Mouse (Mus musculus) forebrain, embryonic 13.5 days (tissue): ENCODE results near the gene Slc24a4. TPM values are rescaled to one million over a fixed set of nuclear protein-coding genes. Genes with fewer than 3 reads are reported as not detected.

Source experiments
- ATAC-seq: fragments of 200-750 bp; cut with Nextera tagmentation; 2 replicates; pipeline ENCODE4 v1.8.0; 2017
- H3K27ac ChIP-seq: fragments of 300-500 bp; sonication (generic); 2 replicates; pipeline ENCODE4 v1.5.1; 2015; ENCODE audit warnings: inconsistent platforms, mild to moderate bottlenecking, moderate library complexity
- H3K27me3 ChIP-seq: fragments of 300-500 bp; sonication (generic); 2 replicates; pipeline ENCODE4 v1.6.1; 2015; ENCODE audit warnings: mild to moderate bottlenecking, inconsistent platforms
- H3K36me3 ChIP-seq: fragments of 300-500 bp; sonication (generic); 2 replicates; pipeline ENCODE4 v1.6.1; 2015; ENCODE audit warnings: mild to moderate bottlenecking, inconsistent platforms; ENCODE audit not compliant: poor library complexity, severe bottlenecking
- H3K4me1 ChIP-seq: fragments of 300-500 bp; sonication (generic); 2 replicates; pipeline ENCODE4 v1.6.1; 2015; ENCODE audit warnings: inconsistent platforms
- H3K4me2 ChIP-seq: fragments of 300-500 bp; sonication (generic); 2 replicates; pipeline ENCODE4 v1.6.1; 2015; ENCODE audit warnings: inconsistent platforms, mild to moderate bottlenecking, moderate library complexity
- H3K4me3 ChIP-seq: fragments of 300-500 bp; sonication (generic); 2 replicates; pipeline ENCODE4 v1.5.1; 2015; ENCODE audit warnings: mild to moderate bottlenecking, inconsistent platforms
- H3K9ac ChIP-seq: fragments of 300-500 bp; sonication (generic); 2 replicates; pipeline ENCODE4 v1.6.1; 2015; ENCODE audit warnings: mild to moderate bottlenecking, inconsistent platforms
- H3K9me3 ChIP-seq: fragments of 300-500 bp; sonication (generic); replicated peaks from 2 replicates; pipeline ENCODE4 v1.6.1; 2016; ENCODE audit warnings: inconsistent platforms
- WGBS: fragments of 180-500 bp; shearing (Covaris S2); methylation state at CpG from one replicate; pipeline ENCODE4 v1.1.7; 2015; 5-methylcytosine and 5-hydroxymethylcytosine counted together
- polyA plus RNA-seq: library from polyadenylated mRNA; unstranded; fragments of >200 nt; fragmentation: Nextera tagmentation; extraction: Ambion mirVana; gene quantifications from 2 replicates; pipeline ENCODE4 v1.2.1, GENCODE M21; 2015

Slc24a4 gene
- polyA plus RNA-seq, 1 experiment from 2014 or later, result 0.32 TPM

GRCm38 (mm10) chr12:102172746-102173145, 44.2 kb downstream of the Slc24a4 start:
- Histone ChIP-seq H3K4me1 (no peaks in the 10 kb centered on the region), H3K27me3 (no peaks in the 10 kb centered on the region), H3K9ac (no peak overlapping the region), H3K4me3 (no peak overlapping the region), H3K9me3 (no peaks in the 10 kb centered on the region; the same call in 1 of the 2 replicates), H3K27ac (no peak overlapping the region), H3K4me2 (no peak overlapping the region), H3K36me3 (no peaks in the 10 kb centered on the region)
- ATAC-seq, result no peak
- WGBS, result 88% methylated on average over 11 of the region's 11 CpGs

- Histone ChIP-seq H3K27ac (no peak overlapping the region), H3K36me3 (no peaks in the 10 kb centered on the region), H3K4me2 (no peak overlapping the region), H3K9ac (no peak overlapping the region), H3K27me3 (no peaks in the 10 kb centered on the region), H3K9me3 (no peaks in the 10 kb centered on the region; the same call in 1 of the 2 replicates), H3K4me1 (no peaks in the 10 kb centered on the region), H3K4me3 (no peak overlapping the region)
- 93% methylated on average over 5 of the region's 5 CpGs for WGBS
- no peak for ATAC-seq
These were observed 44.8 kb downstream of the Slc24a4 start for GRCm38 (mm10) chr12:102173345-102173744.

DNA sequence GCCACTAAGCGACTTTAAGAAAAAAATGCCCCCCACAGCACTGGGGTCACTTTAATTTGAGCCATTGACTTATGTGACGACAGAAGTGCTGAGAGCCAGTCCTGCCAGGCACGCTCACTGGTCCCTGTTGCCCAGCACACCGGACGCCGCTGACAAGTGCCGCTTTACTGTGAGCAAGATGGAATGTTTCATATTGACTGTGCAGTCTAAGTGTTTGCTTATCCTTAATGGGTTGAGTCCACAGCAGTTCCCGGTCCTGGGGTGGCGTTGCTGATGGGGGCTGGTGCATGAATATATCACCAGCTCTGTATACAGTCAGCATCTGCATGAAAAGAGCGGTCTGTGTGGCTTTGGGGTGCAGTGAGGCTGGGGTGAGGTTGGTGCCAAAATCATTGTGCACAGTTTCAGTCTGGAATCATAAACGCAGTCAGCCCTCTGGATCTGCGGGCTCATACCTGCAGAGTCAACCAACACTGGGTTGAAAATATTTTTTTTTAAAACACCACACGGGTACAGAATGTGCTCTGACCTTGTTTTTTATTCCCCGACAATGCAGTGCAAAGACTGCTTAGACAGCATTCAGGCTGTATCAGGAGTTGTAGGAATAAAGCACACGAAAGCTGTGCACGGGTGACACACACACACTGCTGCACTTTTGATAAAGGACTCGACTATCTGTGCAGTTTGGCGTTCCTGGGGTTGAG, 52.0 kb downstream of the Slc24a4 start:
- WGBS, result 88% methylated on average over 18 of the region's 18 CpGs
- Histone ChIP-seq H3K4me3 (no peak overlapping the region), H3K9me3 (no peaks in the 10 kb centered on the region; the same call in 1 of the 2 replicates), H3K27me3 (no peaks in the 10 kb centered on the region), H3K4me2 (no peak overlapping the region), H3K36me3 (no peaks in the 10 kb centered on the region), H3K9ac (no peak overlapping the region), H3K27ac (no peak overlapping the region), H3K4me1 (no peaks in the 10 kb centered on the region)
- ATAC-seq, result no peak

DNA sequence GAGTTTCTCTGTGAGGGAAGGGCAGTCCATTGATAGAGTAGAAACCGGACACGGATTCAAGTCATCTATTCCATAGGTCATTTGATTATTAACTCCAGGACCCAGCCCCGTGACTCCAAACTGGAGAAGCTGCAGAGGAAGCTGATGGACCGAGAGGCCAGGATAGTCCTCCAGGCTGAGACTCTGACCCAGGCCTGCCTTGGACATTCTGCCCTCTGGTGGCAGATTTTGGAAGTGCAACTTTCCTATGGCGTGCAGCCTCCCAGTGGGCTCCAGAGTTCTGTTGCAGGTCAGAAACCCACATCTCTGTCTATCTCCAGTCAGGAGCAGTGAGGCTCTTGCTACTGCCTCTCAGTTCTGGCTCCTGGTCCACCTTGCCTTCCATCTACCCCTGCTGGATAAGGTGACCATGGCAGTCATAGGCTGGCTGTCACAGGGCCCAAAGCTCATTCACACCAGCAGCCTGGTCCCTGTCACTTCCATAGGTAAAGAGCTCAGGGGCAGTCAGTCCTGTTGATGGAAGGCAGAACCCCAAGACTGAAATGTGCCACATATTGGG, 53.3 kb downstream of the Slc24a4 start:
- Histone ChIP-seq H3K4me3 (no peak overlapping the region), H3K4me2 (no peak overlapping the region), H3K9me3 (no peaks in the 10 kb centered on the region; the same call in 1 of the 2 replicates), H3K4me1 (no peaks in the 10 kb centered on the region), H3K9ac (no peak overlapping the region), H3K36me3 (no peaks in the 10 kb centered on the region), H3K27ac (no peak overlapping the region), H3K27me3 (no peaks in the 10 kb centered on the region)
- ATAC-seq, result peak; percentile 51; the same call in 1 of the 2 replicates
- WGBS, result 35% methylated on average over 5 of the region's 5 CpGs

GRCm38 (mm10) chr12:102182621-102183020, 54.1 kb downstream of the Slc24a4 start:
- Histone ChIP-seq H3K27ac (no peak overlapping the region), H3K9ac (no peak overlapping the region), H3K4me2 (no peak overlapping the region), H3K27me3 (no peaks in the 10 kb centered on the region), H3K36me3 (no peaks in the 10 kb centered on the region), H3K4me3 (no peak overlapping the region), H3K9me3 (no peaks in the 10 kb centered on the region; the same call in 1 of the 2 replicates), H3K4me1 (no peaks in the 10 kb centered on the region)
- WGBS, result 78% methylated on average over 6 of the region's 6 CpGs
- ATAC-seq, result no peak

DNA sequence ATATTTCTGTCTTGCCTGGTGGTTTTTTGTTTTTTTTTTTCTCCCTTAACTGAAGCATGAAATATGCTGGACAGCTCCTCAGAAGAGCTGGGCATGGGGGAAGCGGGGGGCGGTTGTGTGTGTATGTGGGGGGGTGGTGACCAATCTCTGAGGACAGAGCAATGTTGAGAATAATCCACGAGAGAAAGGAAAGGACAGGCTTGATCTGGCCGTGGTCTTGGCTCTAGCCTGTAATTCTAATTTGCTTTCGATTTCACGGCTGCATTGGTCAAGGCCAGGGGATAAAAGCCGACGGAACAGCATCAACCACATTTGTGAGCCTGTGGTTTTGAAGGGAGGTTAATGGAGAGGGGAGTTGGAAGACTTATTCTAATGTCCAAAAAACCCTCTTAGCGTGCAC, 54.7 kb downstream of the Slc24a4 start:
- Histone ChIP-seq H3K27ac (no peak overlapping the region), H3K4me2 (no peak overlapping the region), H3K4me3 (no peak overlapping the region), H3K9ac (no peak overlapping the region), H3K36me3 (no peaks in the 10 kb centered on the region), H3K27me3 (no peaks in the 10 kb centered on the region), H3K4me1 (no peaks in the 10 kb centered on the region), H3K9me3 (peaks cover 2% of the 10 kb centered on the region)
- no peak for ATAC-seq
- WGBS, result 77% methylated on average over 9 of the region's 9 CpGs

- Histone ChIP-seq H3K27me3 (no peaks in the 10 kb centered on the region), H3K27ac (no peak overlapping the region), H3K4me1 (no peaks in the 10 kb centered on the region), H3K4me2 (no peak overlapping the region), H3K9ac (no peak overlapping the region), H3K4me3 (no peak overlapping the region), H3K9me3 (peaks cover 10% of the 10 kb centered on the region), H3K36me3 (no peaks in the 10 kb centered on the region)
- 88% methylated on average over 11 of the region's 11 CpGs for WGBS
- ATAC-seq, result no peak
These were observed 62.3 kb downstream of the Slc24a4 start for GRCm38 (mm10) chr12:102190820-102191219.

GRCm38 (mm10) chr12:102201516-102201915, 73.0 kb downstream of the Slc24a4 start:
- peak; percentile 85 for ATAC-seq
- peaks cover 32% of the 10 kb centered on the region for H3K4me1 ChIP-seq
- peak overlapping the region; percentile 72 for H3K27ac ChIP-seq
- no peaks in the 10 kb centered on the region for H3K36me3 ChIP-seq
- no peak overlapping the region for H3K4me2 ChIP-seq
- no peak overlapping the region for H3K9ac ChIP-seq
- WGBS, result 35% methylated on average over 4 of the region's 4 CpGs
- H3K4me3 ChIP-seq, result no peak overlapping the region
- no peaks in the 10 kb centered on the region for H3K9me3 ChIP-seq
- H3K27me3 ChIP-seq, result no peaks in the 10 kb centered on the region

- Histone ChIP-seq H3K27me3 (no peaks in the 10 kb centered on the region), H3K4me2 (no peak overlapping the region), H3K36me3 (no peaks in the 10 kb centered on the region), H3K9me3 (no peaks in the 10 kb centered on the region), H3K27ac (no peak overlapping the region), H3K9ac (no peak overlapping the region), H3K4me3 (no peak overlapping the region), H3K4me1 (peaks cover 32% of the 10 kb centered on the region)
- 0 out of 2 replicates have a peak, but pooled peaks have one; percentile 17 for ATAC-seq
- 64% methylated on average over 9 of the region's 9 CpGs for WGBS
These were observed 74.4 kb downstream of the Slc24a4 start for GRCm38 (mm10) chr12:102202901-102203300.

DNA sequence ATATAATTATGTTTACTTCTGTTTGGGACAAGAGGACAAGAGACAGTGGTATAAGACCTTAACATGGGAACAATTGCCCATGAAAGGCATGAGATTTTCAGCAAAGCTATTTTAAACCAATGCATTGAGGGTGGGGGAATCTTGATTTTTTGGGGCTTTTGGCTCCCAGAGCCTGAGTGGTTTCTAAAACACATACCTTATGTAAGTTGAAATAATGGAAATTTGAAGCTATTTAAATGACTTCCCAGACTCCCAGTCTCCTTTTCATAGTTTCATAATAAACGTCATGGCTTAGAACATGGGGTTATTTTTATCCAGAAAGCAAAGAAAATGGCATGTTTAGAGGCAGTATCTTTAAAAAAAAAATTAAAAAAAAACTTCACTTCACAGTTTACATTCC, 77.9 kb downstream of the Slc24a4 start:
- no peaks in the 10 kb centered on the region for H3K9me3 ChIP-seq
- no peaks in the 10 kb centered on the region for H3K27me3 ChIP-seq
- H3K4me1 ChIP-seq, result peaks cover 18% of the 10 kb centered on the region
- no peak for ATAC-seq
- no peak overlapping the region for H3K27ac ChIP-seq
- no peak overlapping the region for H3K4me3 ChIP-seq
- no peaks in the 10 kb centered on the region for H3K36me3 ChIP-seq
- no peak overlapping the region for H3K9ac ChIP-seq
- H3K4me2 ChIP-seq, result no peak overlapping the region
- 75% methylated on average over 1 of the region's 1 CpGs for WGBS

DNA sequence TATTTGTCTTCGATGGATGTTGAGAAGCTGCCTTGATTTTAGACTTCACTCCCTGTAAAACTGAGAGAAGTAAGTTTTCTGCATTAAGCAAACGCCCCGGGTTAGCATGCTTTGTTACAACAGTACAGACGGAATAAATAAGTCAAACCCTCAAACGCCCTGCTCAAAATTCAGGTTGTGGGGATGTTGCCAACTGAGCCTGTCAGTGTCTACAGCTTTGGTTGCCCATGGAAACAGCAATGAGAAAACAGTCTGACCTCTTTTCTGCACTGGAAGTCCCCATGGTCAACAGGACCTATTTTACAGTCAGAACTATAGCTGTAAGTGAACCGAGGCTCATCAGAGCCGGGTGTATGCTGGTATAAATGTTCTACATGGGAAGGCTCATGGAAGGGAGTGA, 78.7 kb downstream of the Slc24a4 start:
- no peak for ATAC-seq
- H3K27ac ChIP-seq, result no peak overlapping the region
- no peaks in the 10 kb centered on the region for H3K27me3 ChIP-seq
- WGBS, result 92% methylated on average over 7 of the region's 7 CpGs
- H3K4me1 ChIP-seq, result peaks cover 11% of the 10 kb centered on the region; the same call in 1 of the 2 replicates
- H3K4me3 ChIP-seq, result no peak overlapping the region
- H3K9me3 ChIP-seq, result no peaks in the 10 kb centered on the region
- no peak overlapping the region for H3K4me2 ChIP-seq
- no peak overlapping the region for H3K9ac ChIP-seq
- H3K36me3 ChIP-seq, result no peaks in the 10 kb centered on the region

DNA sequence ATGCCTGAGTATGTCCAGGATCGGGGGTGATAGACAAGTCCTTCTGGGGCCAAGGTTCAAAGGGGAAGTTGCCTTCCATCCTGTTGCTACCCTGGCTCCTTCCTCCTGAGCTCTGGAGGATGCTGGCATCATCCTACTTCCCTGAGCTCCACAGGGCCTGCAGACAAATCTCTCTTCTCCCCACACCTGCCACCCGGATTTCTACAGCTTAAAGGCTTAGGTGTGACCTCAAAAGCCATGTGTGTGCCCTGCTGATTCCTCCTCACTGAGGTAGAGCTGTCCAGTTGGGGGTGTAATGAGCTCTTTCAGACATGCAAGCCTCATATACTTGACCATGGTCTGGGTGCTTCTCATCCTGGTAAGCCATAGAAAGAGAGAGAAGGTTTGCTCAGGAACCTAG, 82.3 kb downstream of the Slc24a4 start:
- no peaks in the 10 kb centered on the region for H3K36me3 ChIP-seq
- H3K9me3 ChIP-seq, result no peaks in the 10 kb centered on the region
- no peak for ATAC-seq
- no peaks in the 10 kb centered on the region for H3K27me3 ChIP-seq
- no peak overlapping the region for H3K4me3 ChIP-seq
- 72% methylated on average over 2 of the region's 2 CpGs for WGBS
- H3K27ac ChIP-seq, result no peak overlapping the region
- H3K9ac ChIP-seq, result no peak overlapping the region
- no peak overlapping the region for H3K4me2 ChIP-seq
- H3K4me1 ChIP-seq, result peaks cover 7% of the 10 kb centered on the region
